Mouse (Mus musculus) midbrain, postnatal 0 days (tissue): ENCODE results near the gene E2f4. TPM values are rescaled to one million over a fixed set of nuclear protein-coding genes. Genes with fewer than 3 reads are reported as not detected.

Experiments
- ATAC-seq: fragments of 200-750 bp; cut with Nextera tagmentation; 2 replicates; pipeline ENCODE4 v1.8.0; 2017; ENCODE audit warnings: moderate number of reproducible peaks, mild to moderate bottlenecking, moderate TSS enrichment, moderate library complexity; ENCODE audit not compliant: low FRiP score
- DNase-seq: peaks from one replicate; pipeline ENCODE4 v3.0.0-alpha.2; 2015; ENCODE audit warnings: low spot score
- H3K27ac ChIP-seq: fragments of 300-500 bp; sonication (generic); 2 replicates; pipeline ENCODE4 v1.5.1; 2014; ENCODE audit warnings: low read depth, mild to moderate bottlenecking, low read length, mixed read lengths
- H3K27me3 ChIP-seq: fragments of 300-500 bp; sonication (generic); 2 replicates; pipeline ENCODE4 v1.6.1; 2014; ENCODE audit warnings: low read length, control low read depth, mixed read lengths; ENCODE audit not compliant: insufficient read depth
- H3K36me3 ChIP-seq: fragments of 300-500 bp; sonication (generic); 2 replicates; pipeline ENCODE4 v1.6.1; 2014; ENCODE audit warnings: low read length, control low read depth, mixed read lengths; ENCODE audit not compliant: insufficient read depth
- H3K4me1 ChIP-seq: fragments of 300-500 bp; sonication (generic); 2 replicates; pipeline ENCODE4 v1.6.1; 2014; ENCODE audit warnings: mild to moderate bottlenecking, control low read depth, antibody characterized with exemption, low read length, mixed read lengths; ENCODE audit not compliant: insufficient read depth
- H3K4me2 ChIP-seq: fragments of 300-500 bp; sonication (generic); 2 replicates; pipeline ENCODE4 v1.6.1; 2014; ENCODE audit warnings: low read depth, mild to moderate bottlenecking, low read length, mixed read lengths; ENCODE audit not compliant: poor library complexity, severe bottlenecking
- H3K4me3 ChIP-seq: fragments of 300-500 bp; sonication (generic); 2 replicates; pipeline ENCODE4 v1.5.1; 2014; ENCODE audit warnings: low read depth, mild to moderate bottlenecking, low read length, moderate library complexity
- H3K9ac ChIP-seq: fragments of 300-500 bp; sonication (generic); replicated peaks from 2 replicates; pipeline ENCODE4 v1.6.1; 2014; ENCODE audit warnings: mild to moderate bottlenecking, low read length, moderate library complexity, mixed read lengths; ENCODE audit not compliant: poor library complexity, severe bottlenecking
- H3K9me3 ChIP-seq: fragments of 300-500 bp; sonication (generic); 2 replicates; pipeline ENCODE4 v1.6.1; 2016; ENCODE audit warnings: low read length, control low read depth
- CTCF ChIP-seq: IDR thresholded peaks from 2 replicates; pipeline ENCODE4 v1.5.1; 2016; ENCODE audit warnings: antibody characterized with exemption, mild to moderate bottlenecking
- WGBS: fragments of 180-500 bp; shearing (Covaris S2); extraction: QIAGEN DNeasy Blood & Tissue Kit; methylation state at CpG from one replicate; pipeline ENCODE4 v1.1.7; 2014; 5-methylcytosine and 5-hydroxymethylcytosine counted together
- polyA plus RNA-seq: library from polyadenylated mRNA; unstranded; fragments of >200 nt; fragmentation: Nextera tagmentation; extraction: Ambion mirVana; gene quantifications from 2 replicates; pipeline ENCODE4 v1.2.1, GENCODE M21; 2015
- total RNA-seq: library from RNA; depleted of rRNA; stranded (reverse); fragments of >200 nt; gene quantifications from 2 replicates; pipeline ENCODE4 v1.2.3, GENCODE M21; 2014

The E2f4 gene
- total and polyA plus RNA-seq, 2 experiments from 2014 or later = 29.1 to 35.7 TPM

DNA sequence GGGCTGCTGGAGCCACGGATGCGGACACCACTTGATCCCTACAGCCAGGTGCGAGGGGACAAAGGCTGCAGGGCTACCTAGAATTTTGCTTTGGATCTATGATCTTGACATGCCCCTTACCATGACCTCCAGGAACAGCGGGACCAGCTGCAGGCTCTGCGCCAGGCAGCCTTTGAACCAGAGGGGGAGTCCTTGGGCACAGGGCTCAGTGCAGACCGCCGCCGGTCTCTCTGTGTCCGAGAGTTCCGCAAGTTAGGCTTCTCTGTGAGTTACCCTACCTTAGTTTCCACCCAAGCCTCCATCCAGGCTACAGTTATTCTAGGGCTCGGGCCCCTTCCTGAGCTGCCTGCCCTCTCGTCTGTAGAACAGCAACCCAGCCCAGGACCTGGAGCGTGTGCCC is 10.2 kb downstream of the E2f4 start:
- no peaks in the 10 kb centered on the region for H3K27me3 ChIP-seq
- 92% methylated on average over 13 of the region's 13 CpGs for WGBS
- no peak overlapping the region for H3K9ac ChIP-seq
- H3K27ac ChIP-seq = no peak overlapping the region
- ATAC-seq = no peak
- DNase-seq = no peak
- peaks cover 9% of the 10 kb centered on the region; the same call in 1 of the 2 replicates for H3K4me1 ChIP-seq
- H3K4me3 ChIP-seq = no peak overlapping the region
- no peaks in the 10 kb centered on the region for H3K9me3 ChIP-seq
- no peak overlapping the region for H3K4me2 ChIP-seq
- H3K36me3 ChIP-seq = peaks cover 46% of the 10 kb centered on the region
- no peak for TF ChIP-seq CTCF

DNA sequence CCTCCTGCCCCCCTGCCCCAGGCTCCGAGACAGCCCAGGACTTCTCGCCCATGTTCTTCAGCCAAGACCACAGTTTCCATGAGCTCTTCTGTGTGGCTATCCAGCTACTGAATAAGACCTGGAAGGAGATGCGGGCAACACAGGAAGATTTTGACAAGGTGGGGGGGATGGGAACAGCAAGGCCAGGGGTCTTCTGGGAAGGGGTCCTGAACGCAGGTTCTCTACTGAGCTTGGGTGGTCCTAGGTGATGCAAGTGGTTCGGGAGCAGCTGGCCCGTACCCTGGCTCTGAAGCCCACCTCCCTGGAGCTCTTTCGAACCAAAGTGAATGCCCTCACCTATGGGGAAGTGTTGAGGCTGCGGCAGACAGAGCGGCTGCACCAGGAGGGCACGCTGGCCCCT is 11.0 kb downstream of the E2f4 start:
- 94% methylated on average over 10 of the region's 10 CpGs for WGBS
- no peak for ATAC-seq

DNA sequence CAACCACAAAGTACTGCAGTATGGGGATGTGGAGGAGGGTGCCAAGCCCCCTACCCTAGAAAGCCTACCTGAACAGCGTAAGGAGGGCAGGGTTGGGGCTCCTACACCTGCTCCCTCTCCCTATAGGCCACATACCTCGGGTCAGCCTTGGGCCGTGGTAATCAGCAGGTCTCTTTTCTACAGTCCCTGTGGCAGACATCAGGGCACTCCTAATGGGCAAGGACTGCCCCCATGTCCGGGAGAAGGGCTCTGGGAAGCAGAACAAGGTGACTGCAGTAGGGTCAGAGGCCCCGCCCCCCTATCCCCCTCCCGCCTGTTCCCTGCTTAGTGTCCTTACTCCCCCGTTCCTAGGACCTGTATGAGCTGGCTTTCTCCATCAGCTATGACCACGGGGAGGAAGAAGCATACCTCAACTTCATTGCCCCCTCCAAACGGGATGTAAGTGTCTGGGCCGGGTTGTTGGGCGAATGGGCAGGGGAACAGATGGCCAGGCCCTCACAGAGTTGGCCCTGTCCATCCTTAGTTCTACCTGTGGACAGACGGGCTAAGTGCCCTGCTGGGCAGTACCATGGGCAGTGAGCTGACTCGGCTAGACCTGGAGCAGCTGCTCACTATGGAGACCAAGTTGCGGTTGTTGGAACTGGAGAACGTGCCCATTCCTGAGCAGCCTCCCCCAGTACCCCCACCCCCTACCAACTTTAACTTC is 11.8 kb downstream of the E2f4 start:
- Histone ChIP-seq H3K9ac (no peak overlapping the region), H3K27ac (no peak overlapping the region), H3K9me3 (no peaks in the 10 kb centered on the region), H3K36me3 (peaks cover 51% of the 10 kb centered on the region), H3K4me3 (no peak overlapping the region), H3K27me3 (no peaks in the 10 kb centered on the region), H3K4me2 (no peak overlapping the region), H3K4me1 (peaks cover 9% of the 10 kb centered on the region; the same call in 1 of the 2 replicates)
- ATAC-seq = no peak
- no peak for TF ChIP-seq CTCF
- WGBS = 84% methylated on average over 15 of the region's 15 CpGs
- no peak for DNase-seq

More for the DNA sequence above, 11.0 kb downstream of the E2f4 start:
- H3K27me3 ChIP-seq = no peaks in the 10 kb centered on the region
- H3K36me3 ChIP-seq = peaks cover 49% of the 10 kb centered on the region
- no peak overlapping the region for H3K4me2 ChIP-seq
- no peak for TF ChIP-seq CTCF
- H3K9me3 ChIP-seq = no peaks in the 10 kb centered on the region
- H3K9ac ChIP-seq = no peak overlapping the region
- H3K4me3 ChIP-seq = no peak overlapping the region
- peaks cover 9% of the 10 kb centered on the region; the same call in 1 of the 2 replicates for H3K4me1 ChIP-seq
- no peak overlapping the region for H3K27ac ChIP-seq
- DNase-seq = no peak

DNA sequence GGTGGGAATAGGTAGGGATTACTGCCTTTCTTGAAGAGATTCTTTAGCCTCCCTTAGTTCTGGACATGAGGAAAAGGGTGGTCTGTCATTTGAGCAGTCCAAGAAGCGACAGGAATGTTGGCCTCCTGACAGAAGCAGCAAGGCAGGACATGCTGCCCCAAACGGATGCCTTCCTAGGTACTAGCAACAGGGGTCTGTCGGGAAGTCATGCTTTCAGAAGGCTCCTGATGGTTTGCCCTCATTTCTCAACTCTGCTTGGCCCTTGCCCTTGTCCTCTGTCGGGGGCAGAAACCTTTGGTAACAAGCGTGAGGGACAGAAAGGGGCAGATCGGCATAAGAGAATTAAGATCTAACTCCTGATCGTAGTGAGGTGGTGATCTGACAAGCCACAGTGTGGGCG is 12.7 kb downstream of the E2f4 start:
- H3K36me3 ChIP-seq = peaks cover 51% of the 10 kb centered on the region
- no peak overlapping the region for H3K4me3 ChIP-seq

DNA sequence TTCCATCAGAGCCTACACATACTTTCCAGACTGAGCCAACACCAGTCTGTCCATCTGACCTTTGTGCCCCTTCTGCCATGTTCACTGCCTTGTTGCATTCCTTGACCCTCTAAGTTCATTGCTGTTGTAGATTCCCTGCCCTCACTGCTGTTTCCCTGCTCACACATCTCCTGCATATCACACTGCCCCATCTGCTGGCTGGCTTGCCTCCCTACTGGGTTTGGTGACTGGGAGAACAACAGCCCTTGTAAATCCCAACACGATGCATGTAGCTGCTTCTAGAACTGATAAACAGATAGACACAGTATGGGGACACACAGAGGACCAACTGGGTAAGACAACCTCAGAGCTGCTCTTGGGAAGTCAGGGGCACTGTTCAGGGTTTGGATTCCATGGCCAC is 14.3 kb downstream of the E2f4 start:
- H3K4me1 ChIP-seq = no peaks in the 10 kb centered on the region
- DNase-seq = no peak
- H3K27ac ChIP-seq = no peak overlapping the region
- no peak overlapping the region for H3K9ac ChIP-seq
- TF ChIP-seq CTCF = peak; percentile 37
- H3K9me3 ChIP-seq = no peaks in the 10 kb centered on the region
- no peak overlapping the region for H3K4me3 ChIP-seq
- H3K36me3 ChIP-seq = peaks cover 59% of the 10 kb centered on the region
- 79% methylated on average over 1 of the region's 1 CpGs for WGBS
- no peak for ATAC-seq
- H3K4me2 ChIP-seq = no peak overlapping the region
- no peaks in the 10 kb centered on the region for H3K27me3 ChIP-seq

More for the DNA sequence above, 12.7 kb downstream of the E2f4 start:
- Histone ChIP-seq H3K27ac (no peak overlapping the region), H3K4me1 (peaks cover 9% of the 10 kb centered on the region; the same call in 1 of the 2 replicates), H3K27me3 (no peaks in the 10 kb centered on the region), H3K4me2 (no peak overlapping the region), H3K9ac (no peak overlapping the region), H3K9me3 (no peaks in the 10 kb centered on the region)
- ATAC-seq (no peak), DNase-seq (no peak)
- WGBS = 82% methylated on average over 8 of the region's 8 CpGs
- no peak for TF ChIP-seq CTCF

DNA sequence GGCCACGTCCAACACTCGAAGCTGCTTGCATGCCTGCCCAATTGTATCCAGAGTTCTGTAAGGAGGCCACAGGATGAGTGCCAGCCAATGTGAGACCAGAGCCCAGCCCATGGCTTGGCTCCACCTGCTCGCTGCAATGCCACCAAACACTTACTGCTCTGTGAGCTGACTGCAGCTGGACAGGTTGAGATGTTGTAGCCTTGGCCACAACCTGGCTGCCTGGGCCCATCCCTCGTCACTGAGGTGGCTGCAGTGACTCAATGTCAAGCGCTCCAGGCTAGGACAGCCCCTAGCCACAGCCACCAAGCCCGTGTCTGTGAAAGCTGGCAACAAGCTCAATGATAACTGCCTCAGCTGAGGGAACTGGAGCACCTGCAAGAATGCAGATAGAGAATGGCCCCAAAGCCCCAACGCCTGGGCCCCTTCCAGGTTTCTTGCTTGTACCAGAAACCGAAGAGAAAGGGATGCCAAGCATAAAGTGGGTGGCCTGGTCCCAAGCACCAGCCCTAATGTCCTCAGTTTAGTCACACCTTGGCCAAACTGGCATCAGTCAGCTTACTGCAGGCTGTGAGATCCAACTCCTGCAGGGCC is 15.5 kb downstream of the E2f4 start:
- Histone ChIP-seq H3K9ac (no peak overlapping the region), H3K4me1 (no peaks in the 10 kb centered on the region), H3K4me2 (no peak overlapping the region), H3K36me3 (peaks cover 53% of the 10 kb centered on the region), H3K27me3 (no peaks in the 10 kb centered on the region), H3K27ac (no peak overlapping the region), H3K9me3 (no peaks in the 10 kb centered on the region), H3K4me3 (no peak overlapping the region)
- no peak for TF ChIP-seq CTCF
- WGBS = 90% methylated on average over 8 of the region's 8 CpGs
- DNase-seq (no peak), ATAC-seq (no peak)
